ENCODE assay signal across 9 mouse cellular contexts in the genomic region with DNA sequence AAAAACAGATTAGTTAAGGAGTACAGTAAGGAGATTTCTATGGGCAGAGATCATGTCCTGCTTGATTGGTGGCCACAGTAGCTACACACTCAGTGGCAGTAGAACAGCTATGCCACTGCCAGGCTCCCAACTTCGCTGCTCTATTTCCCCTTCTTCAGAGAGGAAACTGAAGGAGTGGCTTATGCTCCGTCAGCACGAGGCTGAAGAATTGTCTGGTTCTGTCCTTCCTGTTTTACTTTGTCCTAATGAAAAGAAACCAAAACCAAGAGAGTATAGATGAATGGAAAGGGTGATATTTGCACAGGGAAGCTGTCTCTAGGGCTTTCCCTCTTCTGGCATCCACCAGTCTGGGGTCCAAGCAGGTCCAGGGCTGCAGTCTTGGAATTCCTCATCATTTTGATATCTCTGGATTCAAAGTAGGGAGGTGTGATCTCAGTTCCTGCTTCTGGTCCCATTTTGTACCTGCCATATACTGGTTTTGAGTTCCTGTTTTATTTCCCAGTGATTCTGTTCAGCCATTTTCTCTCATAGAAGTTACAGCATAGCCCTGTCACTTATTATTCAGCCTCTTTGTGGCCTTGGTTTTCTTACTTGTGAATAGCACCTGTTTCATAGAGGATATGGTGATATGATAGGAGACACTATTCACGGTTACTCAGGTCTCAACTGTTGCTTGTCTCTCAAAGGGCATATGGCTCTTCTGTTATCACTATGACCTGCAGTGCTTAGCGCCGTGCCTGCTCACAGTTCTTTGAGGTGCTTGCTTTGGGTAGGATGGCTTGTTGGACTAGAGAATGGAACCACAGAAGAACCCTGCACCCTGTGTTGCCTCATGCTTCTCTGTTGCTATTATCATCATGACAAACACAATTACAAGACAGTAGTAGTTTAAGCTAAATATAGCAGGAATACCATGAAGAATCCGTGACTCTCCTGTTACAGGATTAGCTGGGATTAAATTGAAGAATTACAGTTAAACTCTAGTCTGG. TPM values are rescaled to one million over a fixed set of nuclear protein-coding genes. Genes with fewer than 3 reads are reported as not detected.
A peak's percentile ranks its signal among the peaks of the same experiment; 100 is the strongest.
DNase-seq lines count a peak whose midpoint lies in the region; ATAC-seq and TF ChIP-seq lines count a peak whose summit lies in the region.
"Had no signal": no experiment of that assay in that cellular context is flagged by ENCODE, and none has a peak within 500 bp of the region (broad histone marks: within the 10 kb centered on the region; RNA-seq: fewer than 3 reads in every experiment).

No protein-coding gene starts in this region.

- no peak for ATAC-seq in kidney, embryonic 14.5 days (ENCODE audit: low FRiP score, low TSS enrichment)
- ATAC-seq in intestine, embryonic 16.5 days: peak; percentile 36
- ATAC-seq in megakaryocyte-erythroid progenitor cell, adult 5-6 weeks (replicated peaks; ENCODE audit: low FRiP score, low TSS enrichment, poor library complexity, severe bottlenecking): peak; percentile 95
- no peak for ATAC-seq in midbrain, postnatal 0 days (ENCODE audit: low FRiP score)
- ATAC-seq: Patski had no signal

- no peak for TF ChIP-seq CTCF in midbrain, postnatal 0 days (IDR thresholded peaks at IDR 0.05)

- H3K4me1 ChIP-seq in kidney, embryonic 14.5 days (ENCODE audit: control insufficient read depth, insufficient read depth, low read length): no peaks in the 10 kb centered on the region; the same call in 1 of the 2 replicates
- H3K4me1 ChIP-seq in intestine, embryonic 16.5 days (ENCODE audit: control insufficient read depth, insufficient read depth, low read length): peaks cover 17% of the 10 kb centered on the region
- no peaks in the 10 kb centered on the region for H3K4me1 ChIP-seq in midbrain, postnatal 0 days (ENCODE audit: insufficient read depth, low read length)

- H3K27ac ChIP-seq in kidney, embryonic 14.5 days (ENCODE audit: low read depth, low read length): peak overlapping the region; percentile 6; the same call in 1 of the 2 replicates
- H3K27ac ChIP-seq in intestine, embryonic 16.5 days (ENCODE audit: low read length): peak overlapping the region; percentile 2; the same call in 1 of the 2 replicates
- no peak overlapping the region for H3K27ac ChIP-seq in midbrain, postnatal 0 days (ENCODE audit: low read depth, low read length)

- no peaks in the 10 kb centered on the region for H3K36me3 ChIP-seq in kidney, embryonic 14.5 days (ENCODE audit: control insufficient read depth, insufficient read depth, low read length)
- no peaks in the 10 kb centered on the region for H3K36me3 ChIP-seq in intestine, embryonic 16.5 days (ENCODE audit: control insufficient read depth, insufficient read depth, low read length)
- no peaks in the 10 kb centered on the region for H3K36me3 ChIP-seq in midbrain, postnatal 0 days (ENCODE audit: insufficient read depth, low read length)

- no peak for DNase-seq in kidney, postnatal 25 days
- peak; percentile 73 for DNase-seq in MEL-GATA-1-ER (ENCODE audit: extremely low read depth, low read depth)
- no peak for DNase-seq in embryo, embryonic 10 days (ENCODE audit: low spot score)
- DNase-seq in midbrain, postnatal 0 days (ENCODE audit: low spot score): no peak
- DNase-seq in layer of hippocampus, adult 9-11 months: no peak

- 83% methylated on average over 7 of the region's 7 CpGs for WGBS in kidney, embryonic 14.5 days
- 68% methylated on average over 7 of the region's 7 CpGs for WGBS in intestine, embryonic 16.5 days
- WGBS in midbrain, postnatal 0 days: 83% methylated on average over 7 of the region's 7 CpGs

- no peak overlapping the region for H3K4me3 ChIP-seq in kidney, embryonic 14.5 days (ENCODE audit: low read length)
- H3K4me3 ChIP-seq in intestine, embryonic 16.5 days (ENCODE audit: low read length): no peak overlapping the region
- H3K4me3 ChIP-seq in midbrain, postnatal 0 days (ENCODE audit: low read depth, low read length): no peak overlapping the region

- H3K27me3 ChIP-seq in kidney, embryonic 14.5 days (ENCODE audit: control insufficient read depth, insufficient read depth, low read length): no peaks in the 10 kb centered on the region
- H3K27me3 ChIP-seq in intestine, embryonic 16.5 days (replicated peaks; ENCODE audit: control insufficient read depth, insufficient read depth, low read length): no peaks in the 10 kb centered on the region
- no peaks in the 10 kb centered on the region for H3K27me3 ChIP-seq in midbrain, postnatal 0 days (ENCODE audit: insufficient read depth, low read length)
- H3K27me3 ChIP-seq: Patski had no signal

- H3K4me2 ChIP-seq in kidney, embryonic 14.5 days (replicated peaks; ENCODE audit: low read depth, low read length): no peak overlapping the region
- H3K4me2 ChIP-seq in intestine, embryonic 16.5 days (ENCODE audit: low read depth, low read length): no peak overlapping the region; the same call in 1 of the 2 replicates
- no peak overlapping the region for H3K4me2 ChIP-seq in midbrain, postnatal 0 days (ENCODE audit: low read depth, low read length, poor library complexity, severe bottlenecking)

- H3K9ac ChIP-seq in kidney, embryonic 14.5 days (ENCODE audit: low read depth, low read length): no peak overlapping the region
- H3K9ac ChIP-seq in intestine, embryonic 16.5 days (ENCODE audit: low read depth, low read length): no peak overlapping the region
- no peak overlapping the region for H3K9ac ChIP-seq in midbrain, postnatal 0 days (replicated peaks; ENCODE audit: low read length, poor library complexity, severe bottlenecking)

- H3K9me3 ChIP-seq in kidney, embryonic 14.5 days (ENCODE audit: control insufficient read depth, low read length): no peaks in the 10 kb centered on the region
- H3K9me3 ChIP-seq in intestine, embryonic 16.5 days (ENCODE audit: control insufficient read depth, low read length): no peaks in the 10 kb centered on the region
- no peaks in the 10 kb centered on the region for H3K9me3 ChIP-seq in midbrain, postnatal 0 days (ENCODE audit: low read length)

RNA-seq across cellular contexts. Expression of a gene that starts 53.4 kb away (rescaled TPM):
- polyA plus RNA-seq in kidney, embryonic 14.5 days (2014; fragmentation: Nextera tagmentation; extraction: Ambion mirVana): 26.2 and 48.2 TPM in 2 replicates
- 13.4 and 14.2 TPM in 2 replicates for polyA plus RNA-seq in intestine, embryonic 16.5 days (2015; fragmentation: Nextera tagmentation; extraction: Ambion mirVana)
- 146 and 174 TPM in 2 replicates for total RNA-seq in megakaryocyte-erythroid progenitor cell, adult 5-6 weeks (2014; fragmentation: Nextera tagmentation)
- total RNA-seq in megakaryocyte-erythroid progenitor cell, adult 5-6 weeks (2017): 291 and 342 TPM in 2 replicates
- total RNA-seq in midbrain, postnatal 0 days (2014; rRNA removed): 40.0 and 49.7 TPM in 2 replicates
- polyA plus RNA-seq in midbrain, postnatal 0 days (2015; fragmentation: Nextera tagmentation; extraction: Ambion mirVana): 9.6 and 12.5 TPM in 2 replicates

Comparison
In these comparisons a context has a peak if more than half of its experiments do, and no peak if none do; other contexts are left out.
1. ATAC-seq: peak in intestine, embryonic 16.5 days (single experiment) and megakaryocyte-erythroid progenitor cell, adult 5-6 weeks (single experiment); none in kidney, embryonic 14.5 days (single experiment) and midbrain, postnatal 0 days (single experiment).